Mouse (Mus musculus) hindbrain, embryonic 11.5 days (tissue): ENCODE measurements around the gene Prss1. TPM values are rescaled to one million over a fixed set of nuclear protein-coding genes. Genes with fewer than 3 reads are reported as not detected.
"Not testable (repeated sequence)": the region's sequence is repeated elsewhere in the genome, so short reads cannot be mapped to it uniquely, and the experiment has no call there.

ENCODE experiments used
- ATAC-seq: fragments of 200-750 bp; cut with Nextera tagmentation; 2 replicates; pipeline ENCODE4 v1.8.0; 2017; ENCODE audit warnings: mild to moderate bottlenecking, moderate TSS enrichment, moderate library complexity; ENCODE audit not compliant: low FRiP score
- DNase-seq: peaks from one replicate; pipeline ENCODE4 v3.0.0-alpha.2; 2015; ENCODE audit warnings: low spot score
- H3K27ac ChIP-seq: fragments of 300-500 bp; sonication (generic); 2 replicates; pipeline ENCODE4 v1.5.1; 2014; ENCODE audit warnings: mild to moderate bottlenecking, low read depth, low read length
- H3K27me3 ChIP-seq: fragments of 300-500 bp; sonication (generic); 2 replicates; pipeline ENCODE4 v1.6.1; 2014; ENCODE audit warnings: mild to moderate bottlenecking, low read length, moderate library complexity, mixed read lengths; ENCODE audit not compliant: control insufficient read depth, insufficient read depth
- H3K36me3 ChIP-seq: fragments of 300-500 bp; sonication (generic); 2 replicates; pipeline ENCODE4 v1.6.1; 2014; ENCODE audit warnings: mild to moderate bottlenecking, low read length, moderate library complexity, mixed read lengths; ENCODE audit not compliant: control insufficient read depth, insufficient read depth
- H3K4me1 ChIP-seq: fragments of 300-500 bp; sonication (generic); replicated peaks from 2 replicates; pipeline ENCODE4 v1.6.1; 2014; ENCODE audit warnings: low read length, mixed read lengths; ENCODE audit not compliant: control insufficient read depth, insufficient read depth
- H3K4me2 ChIP-seq: fragments of 300-500 bp; sonication (generic); replicated peaks from 2 replicates; pipeline ENCODE4 v1.6.1; 2014; ENCODE audit warnings: mild to moderate bottlenecking, low read depth, low read length
- H3K4me3 ChIP-seq: fragments of 300-500 bp; sonication (generic); 2 replicates; pipeline ENCODE4 v1.5.1; 2014; ENCODE audit warnings: low read depth, low read length
- H3K9ac ChIP-seq: fragments of 300-500 bp; sonication (generic); 2 replicates; pipeline ENCODE4 v1.6.1; 2014; ENCODE audit warnings: low read depth, low read length
- H3K9me3 ChIP-seq: fragments of 300-500 bp; sonication (generic); 2 replicates; pipeline ENCODE4 v1.6.1; 2016; ENCODE audit warnings: low read length; ENCODE audit not compliant: control insufficient read depth
- WGBS: fragments of 180-500 bp; shearing (Covaris S2); extraction: QIAGEN DNeasy Blood & Tissue Kit; methylation state at CpG from one replicate; pipeline ENCODE4 v1.1.7; 2014; 5-methylcytosine and 5-hydroxymethylcytosine counted together
- polyA plus RNA-seq: library from polyadenylated mRNA; unstranded; fragments of >200 nt; fragmentation: Nextera tagmentation; extraction: Ambion mirVana; gene quantifications from 2 replicates; pipeline ENCODE4 v1.2.1, GENCODE M21; 2014

Prss1 gene
- polyA plus RNA-seq, result not detected in 2 replicates

GRCm38 (mm10) chr6:41458632-41459031, at the start of gene Prss1:
Prss1 (plus strand) TSS chr6:41458932.
- not testable (repeated sequence) for H3K36me3 ChIP-seq, H3K9me3 ChIP-seq, H3K27ac ChIP-seq, H3K4me1 ChIP-seq, ATAC-seq, H3K9ac ChIP-seq, DNase-seq, H3K27me3 ChIP-seq, H3K4me2 ChIP-seq, H3K4me3 ChIP-seq

GRCm38 (mm10) chr6:41442261-41442660, 16.5 kb upstream of the Prss1 start:
- H3K27me3 ChIP-seq, DNase-seq, H3K4me3 ChIP-seq, H3K27ac ChIP-seq, H3K9ac ChIP-seq, H3K4me2 ChIP-seq, ATAC-seq, H3K9me3 ChIP-seq, H3K36me3 ChIP-seq, H3K4me1 ChIP-seq: not testable (repeated sequence)
- 80% methylated on average over 1 of the region's 2 CpGs for WGBS

GRCm38 (mm10) chr6:41446045-41446444, 12.7 kb upstream of the Prss1 start, which contains the start of gene Gm10334:
Gm10334 (minus strand) TSS chr6:41446145.
- H3K27ac ChIP-seq, H3K4me2 ChIP-seq, H3K9me3 ChIP-seq, H3K27me3 ChIP-seq, ATAC-seq, H3K36me3 ChIP-seq, H3K4me3 ChIP-seq, H3K9ac ChIP-seq, H3K4me1 ChIP-seq, DNase-seq: not testable (repeated sequence)

- 82% methylated on average over 3 of the region's 3 CpGs for WGBS
- no peaks in the 10 kb centered on the region for H3K27me3 ChIP-seq
- no peak for DNase-seq
Observed at GRCm38 (mm10) chr6:41499374-41499773, 40.6 kb downstream of the Prss1 start.

GRCm38 (mm10) chr6:41504915-41505314, 46.2 kb downstream of the Prss1 start:
- DNase-seq (no peak), ATAC-seq (no peak)
- Histone ChIP-seq H3K9me3 (no peaks in the 10 kb centered on the region), H3K4me2 (no peak overlapping the region), H3K4me1 (no peaks in the 10 kb centered on the region), H3K27ac (no peak overlapping the region), H3K9ac (no peak overlapping the region), H3K4me3 (no peak overlapping the region), H3K36me3 (no peaks in the 10 kb centered on the region), H3K27me3 (no peaks in the 10 kb centered on the region)
- WGBS, result 85% methylated on average over 2 of the region's 2 CpGs

More at GRCm38 (mm10) chr6:41499374-41499773, 40.6 kb downstream of the Prss1 start:
- Histone ChIP-seq H3K9me3 (no peaks in the 10 kb centered on the region), H3K4me2 (no peak overlapping the region), H3K4me1 (no peaks in the 10 kb centered on the region), H3K9ac (no peak overlapping the region), H3K4me3 (no peak overlapping the region), H3K36me3 (no peaks in the 10 kb centered on the region), H3K27ac (no peak overlapping the region)
- ATAC-seq, result no peak

- Histone ChIP-seq H3K36me3 (no peaks in the 10 kb centered on the region), H3K9ac (no peak overlapping the region), H3K27me3 (no peaks in the 10 kb centered on the region), H3K4me3 (no peak overlapping the region), H3K9me3 (no peaks in the 10 kb centered on the region), H3K4me2 (no peak overlapping the region), H3K4me1 (no peaks in the 10 kb centered on the region), H3K27ac (no peak overlapping the region)
- 80% methylated on average over 6 of the region's 6 CpGs for WGBS
- ATAC-seq, result no peak
- no peak for DNase-seq
Observed at GRCm38 (mm10) chr6:41505323-41505722, 46.6 kb downstream of the Prss1 start.

Other genes with a start within 250 kb of the Prss1 start
- gene Try4, start 156.7 kb upstream of the Prss1 start, polyA plus RNA-seq, result not detected in 2 replicates
- gene Try5, start 142.1 kb upstream of the Prss1 start, polyA plus RNA-seq, result not detected in 2 replicates
- not detected in 2 replicates for gene Try10, start 104.8 kb upstream of the Prss1 start, polyA plus RNA-seq
- 0.26 and 0.32 TPM in 2 replicates for gene Prss3, start 81.3 kb upstream of the Prss1 start, polyA plus RNA-seq
- not detected in 2 replicates for gene Gm5771, start 66.6 kb upstream of the Prss1 start, polyA plus RNA-seq
- gene Gm10334, start 12.8 kb upstream of the Prss1 start, polyA plus RNA-seq, result 0.22 and 0.69 TPM in 2 replicates
- gene Prss2, start 62.9 kb downstream of the Prss1 start, polyA plus RNA-seq, result not detected in 2 replicates
- 8.8 and 8.9 TPM in 2 replicates for gene Ephb6, start 146.6 kb downstream of the Prss1 start, polyA plus RNA-seq
- 0.34 and 0.43 TPM in 2 replicates for gene Trpv6, start 177.5 kb downstream of the Prss1 start, polyA plus RNA-seq
- gene Trpv5, start 221.8 kb downstream of the Prss1 start, polyA plus RNA-seq, result not detected in 2 replicates
- gene Llcfc1, start 225.5 kb downstream of the Prss1 start, polyA plus RNA-seq, result not detected in 2 replicates
- 9.2 and 10.0 TPM in 2 replicates for gene Kel, start 245.4 kb downstream of the Prss1 start, polyA plus RNA-seq